Mouse (Mus musculus) erythroblast, embryonic 14.5 days (primary cell): ENCODE measurements around the gene Glrb. TPM values are rescaled to one million over a fixed set of nuclear protein-coding genes. Genes with fewer than 3 reads are reported as not detected.

Source experiments
- H3K27me3 ChIP-seq: 2 replicates; pipeline ENCODE4 v1.6.1; 2012; ENCODE audit warnings: inconsistent platforms; ENCODE audit not compliant: control insufficient read depth
- H3K36me3 ChIP-seq: 2 replicates; pipeline ENCODE4 v1.6.1; 2012; ENCODE audit warnings: mild to moderate bottlenecking, inconsistent platforms; ENCODE audit not compliant: control insufficient read depth
- H3K4me1 ChIP-seq: 2 replicates; pipeline ENCODE4 v1.6.1; 2012; ENCODE audit warnings: inconsistent platforms; ENCODE audit not compliant: control insufficient read depth
- H3K4me3 ChIP-seq: replicated peaks from 2 replicates; pipeline ENCODE3; 2012; ENCODE audit warnings: moderate library complexity, mild to moderate bottlenecking, inconsistent platforms
- H3K9me3 ChIP-seq: 2 replicates; pipeline ENCODE4 v1.6.1; 2012; ENCODE audit warnings: low read length, inconsistent platforms, mixed read lengths; ENCODE audit not compliant: control insufficient read depth
- GATA1 ChIP-seq: IDR thresholded peaks from 2 replicates; pipeline ENCODE4 v1.6.1; 2012; ENCODE audit warnings: low read length, inconsistent platforms, mixed read lengths
- TAL1 ChIP-seq: IDR thresholded peaks from 3 replicates; pipeline ENCODE4 v1.6.1; 2012; ENCODE audit warnings: low read length, inconsistent platforms, mixed read lengths
- polyA plus RNA-seq: library from polyadenylated mRNA; stranded (reverse); fragments of >175 nt; gene quantifications from 2 replicates; pipeline ENCODE4 v1.2.3, GENCODE M21; 2012

The Glrb gene
- polyA plus RNA-seq, 1 experiment, result not detected

DNA sequence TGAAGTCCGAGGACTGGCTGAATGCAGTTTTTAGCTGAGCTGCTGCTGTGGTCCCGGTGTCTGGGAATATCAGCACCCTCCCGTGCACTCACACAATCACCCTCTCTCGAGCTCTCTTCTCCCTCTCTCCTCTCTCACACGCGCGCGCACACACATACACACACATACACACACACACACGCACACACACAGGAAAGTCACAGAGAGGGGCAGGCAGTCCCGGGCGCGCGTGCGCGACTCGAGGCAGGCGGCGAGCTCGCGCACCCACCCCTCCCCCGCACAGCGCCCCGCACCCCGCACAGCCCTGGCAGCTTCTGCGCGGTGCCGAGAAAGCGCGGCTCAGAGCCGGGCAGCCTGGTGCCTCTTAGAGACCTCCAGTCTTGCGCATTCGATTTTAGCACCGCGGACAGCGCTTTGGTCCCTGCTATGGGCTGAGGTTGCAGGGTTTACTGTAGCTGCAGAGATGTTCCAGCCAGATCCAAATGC, 110.8 kb downstream of the Glrb start, which contains the start of gene Gria2:
Gene Gria2, minus strand, starts transcription at position 240 of the 486 bp plus-strand sequence.
- no peaks in the 10 kb centered on the region for H3K36me3 ChIP-seq
- H3K4me1 ChIP-seq, result no peaks in the 10 kb centered on the region
- H3K4me3 ChIP-seq, result no peak within 1 kb of the TSS
- no peaks in the 10 kb centered on the region for H3K9me3 ChIP-seq
- H3K27me3 ChIP-seq, result peaks cover 27% of the 10 kb centered on the region
- TF ChIP-seq TAL1 (no peak), GATA1 (no peak)

DNA sequence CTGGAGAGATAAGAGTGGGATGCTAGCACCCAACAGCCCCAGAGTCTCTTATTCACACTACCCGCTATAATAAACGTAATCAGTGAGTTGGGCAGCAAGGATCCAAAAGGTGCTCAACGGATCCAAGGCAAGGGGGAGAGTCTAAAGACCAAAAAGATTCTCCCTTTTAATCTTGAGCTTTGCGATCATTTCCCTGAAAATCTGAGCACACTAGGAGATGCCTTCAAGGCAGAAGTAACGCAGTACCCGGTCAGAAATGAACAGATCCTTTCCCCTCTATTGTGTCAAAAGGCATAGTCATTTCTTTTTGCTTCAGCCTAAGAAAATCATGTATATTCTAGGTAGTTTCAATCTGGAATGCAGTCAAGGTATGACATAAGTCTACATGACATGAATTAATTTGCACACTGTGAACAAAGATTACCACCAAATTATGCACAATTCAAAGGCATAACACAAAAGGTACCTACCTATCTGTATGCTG, 111.6 kb downstream of the Glrb start:
- peaks cover 27% of the 10 kb centered on the region for H3K27me3 ChIP-seq
- no peaks in the 10 kb centered on the region for H3K9me3 ChIP-seq
- H3K4me1 ChIP-seq, result no peaks in the 10 kb centered on the region
- H3K4me3 ChIP-seq, result no peak overlapping the region
- no peak for TF ChIP-seq TAL1
- TF ChIP-seq GATA1, result no peak
- no peaks in the 10 kb centered on the region for H3K36me3 ChIP-seq

DNA sequence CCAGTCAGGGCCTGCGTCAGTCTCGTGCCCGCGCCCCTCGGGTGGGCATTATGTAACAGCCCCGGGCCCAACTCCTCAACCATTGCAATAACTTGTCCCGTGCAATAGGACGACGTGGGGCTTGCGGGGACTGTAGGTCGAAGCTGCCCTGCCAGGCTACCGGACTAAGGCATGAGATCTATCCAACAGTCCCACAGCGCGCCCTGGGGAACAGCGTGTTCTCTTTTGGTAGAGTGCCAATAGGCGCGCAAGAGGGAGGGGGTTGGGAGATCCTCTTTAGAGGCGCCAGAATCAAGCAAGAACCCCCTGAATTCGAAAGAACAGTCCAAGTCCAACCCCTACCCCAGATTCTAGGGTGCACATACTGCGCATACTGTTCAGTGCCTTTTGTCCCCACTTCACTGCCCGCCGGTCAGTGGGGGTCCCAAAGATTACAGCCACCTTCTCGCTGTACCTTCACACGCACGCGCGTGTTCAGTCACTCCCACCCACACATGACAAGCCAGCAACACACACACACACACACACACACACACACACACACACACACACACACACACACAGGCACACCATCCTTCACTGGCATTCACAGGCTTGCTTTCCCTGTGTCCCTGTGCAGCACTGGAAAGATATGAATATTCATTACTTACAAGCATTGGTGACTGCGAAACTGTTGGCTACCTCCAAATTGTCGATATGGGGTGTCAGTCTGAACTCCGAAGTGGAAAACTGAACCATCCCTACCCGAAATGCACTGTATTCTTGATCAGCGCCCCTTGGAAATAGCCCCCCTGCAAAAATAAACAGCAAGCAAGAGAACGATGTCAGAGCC, 112.2 kb downstream of the Glrb start:
- no peaks in the 10 kb centered on the region for H3K4me1 ChIP-seq
- H3K9me3 ChIP-seq, result no peaks in the 10 kb centered on the region
- H3K27me3 ChIP-seq, result peaks cover 27% of the 10 kb centered on the region
- H3K4me3 ChIP-seq, result no peak overlapping the region
- TF ChIP-seq TAL1 (no peak), GATA1 (no peak)
- H3K36me3 ChIP-seq, result no peaks in the 10 kb centered on the region

DNA sequence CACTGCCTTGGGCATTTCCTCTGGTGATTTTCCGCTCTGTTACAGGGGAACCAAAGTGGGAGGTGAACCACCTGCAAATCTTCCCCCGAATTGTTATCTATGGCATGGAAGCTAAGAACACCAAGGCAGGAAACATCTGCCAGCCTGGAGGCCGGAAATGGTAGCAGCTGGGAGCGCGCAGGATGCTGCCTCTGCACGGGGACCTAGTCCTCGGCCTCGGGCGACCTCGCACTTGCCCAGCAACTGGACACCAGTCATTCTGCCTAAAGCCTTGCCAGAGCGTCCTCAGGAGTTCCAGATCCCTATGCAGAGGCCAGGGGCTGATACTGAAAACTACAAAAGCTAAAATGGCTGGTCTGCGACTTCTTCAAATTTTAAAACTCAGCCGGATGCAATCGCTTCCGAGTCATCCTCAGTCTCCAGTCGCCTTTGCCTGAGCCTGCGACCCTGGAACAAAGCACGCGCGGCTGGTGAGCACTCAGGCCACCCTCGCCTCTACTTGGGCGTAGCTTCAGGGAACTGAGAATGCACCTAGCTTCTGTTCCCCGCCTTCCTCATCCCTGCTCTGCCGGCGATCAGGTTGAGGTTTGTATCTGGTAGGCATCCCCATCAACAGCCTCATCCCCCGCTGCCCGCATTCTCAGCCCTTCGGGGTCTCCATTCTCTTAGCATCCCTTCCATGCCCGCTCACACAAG, 113.0 kb downstream of the Glrb start:
- Histone ChIP-seq H3K4me1 (no peaks in the 10 kb centered on the region), H3K4me3 (no peak overlapping the region), H3K36me3 (no peaks in the 10 kb centered on the region), H3K27me3 (peaks cover 27% of the 10 kb centered on the region), H3K9me3 (no peaks in the 10 kb centered on the region)
- no peak for TF ChIP-seq GATA1
- TF ChIP-seq TAL1, result no peak

DNA sequence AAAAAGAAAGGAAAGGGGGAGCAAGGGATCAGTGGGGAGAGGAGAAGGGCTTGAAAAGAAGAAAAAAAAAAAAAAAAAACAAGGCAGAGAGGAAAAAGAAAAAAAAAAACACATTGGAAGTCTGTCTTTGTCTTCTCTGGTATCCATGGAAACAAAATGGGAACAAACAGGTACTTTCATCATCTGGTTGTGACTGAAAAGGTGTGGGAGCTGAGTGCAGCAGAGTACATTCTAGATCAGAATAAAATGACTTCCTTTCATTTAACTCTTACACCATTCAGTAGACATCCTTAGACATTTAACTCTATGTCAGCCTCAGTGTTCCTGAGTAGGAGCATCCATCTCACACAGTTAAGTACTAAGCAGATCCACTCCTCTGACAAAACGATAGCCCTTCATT, 115.5 kb downstream of the Glrb start:
- Histone ChIP-seq H3K9me3 (no peaks in the 10 kb centered on the region), H3K4me3 (no peak overlapping the region), H3K27me3 (peaks cover 27% of the 10 kb centered on the region), H3K4me1 (no peaks in the 10 kb centered on the region), H3K36me3 (no peaks in the 10 kb centered on the region)
- TF ChIP-seq GATA1 (no peak), TAL1 (no peak)

DNA sequence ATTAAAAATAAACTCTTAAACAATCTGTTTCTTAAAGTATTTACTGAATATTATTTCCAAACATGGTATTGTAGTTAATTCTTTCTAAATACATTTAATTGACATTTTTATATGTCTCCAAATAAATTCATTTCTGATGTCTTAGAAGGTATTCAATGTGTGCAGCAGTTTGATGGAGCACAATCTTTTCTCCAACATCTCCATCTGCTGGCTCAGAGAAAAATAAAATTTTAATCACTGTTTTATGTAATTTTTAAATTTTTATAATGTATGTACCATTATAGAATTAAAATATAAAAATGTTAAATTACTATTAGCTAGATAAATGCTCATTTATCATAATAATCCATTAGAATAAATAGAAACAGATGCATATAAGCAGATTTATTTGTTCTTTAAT, 116.7 kb downstream of the Glrb start:
- TF ChIP-seq TAL1 (no peak), GATA1 (no peak)
- H3K9me3 ChIP-seq, result no peaks in the 10 kb centered on the region
- peaks cover 16% of the 10 kb centered on the region for H3K27me3 ChIP-seq
- no peaks in the 10 kb centered on the region for H3K36me3 ChIP-seq
- no peak overlapping the region for H3K4me3 ChIP-seq
- H3K4me1 ChIP-seq, result no peaks in the 10 kb centered on the region

DNA sequence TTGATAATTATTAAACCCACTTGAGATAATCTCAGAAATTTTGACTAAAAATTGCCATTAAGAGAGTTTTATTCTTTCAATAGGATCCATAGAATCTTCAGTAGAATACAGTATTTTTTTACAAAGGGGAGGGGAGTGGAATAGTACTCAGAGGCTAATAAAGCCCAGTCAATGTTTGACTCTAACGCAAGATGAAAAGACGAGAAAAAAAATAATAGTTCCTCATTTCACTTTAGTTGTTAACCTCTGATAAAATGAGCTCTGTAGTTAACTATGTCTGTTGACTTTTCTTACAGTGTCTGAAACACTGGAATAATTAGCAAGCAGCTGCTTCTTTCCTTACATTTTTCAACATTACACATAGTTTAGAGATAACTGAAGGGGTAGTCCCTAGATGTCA, 118.2 kb downstream of the Glrb start:
- H3K9me3 ChIP-seq, result no peaks in the 10 kb centered on the region
- no peak overlapping the region for H3K4me3 ChIP-seq
- no peaks in the 10 kb centered on the region for H3K4me1 ChIP-seq
- no peaks in the 10 kb centered on the region for H3K36me3 ChIP-seq
- peaks cover 2% of the 10 kb centered on the region for H3K27me3 ChIP-seq
- TF ChIP-seq TAL1 (no peak), GATA1 (no peak)

Other genes starting within 250 kb of the Glrb start
- gene Gria2, start 110.8 kb downstream of the Glrb start, polyA plus RNA-seq, result 0.02 TPM in 1 of 2 replicates, not detected in the other
- gene Pdgfc, start 122.8 kb upstream of the Glrb start, polyA plus RNA-seq, result not detected in 2 replicates